Comparison of ENCODE assay signal across 8 mouse cellular contexts in the genomic region with DNA sequence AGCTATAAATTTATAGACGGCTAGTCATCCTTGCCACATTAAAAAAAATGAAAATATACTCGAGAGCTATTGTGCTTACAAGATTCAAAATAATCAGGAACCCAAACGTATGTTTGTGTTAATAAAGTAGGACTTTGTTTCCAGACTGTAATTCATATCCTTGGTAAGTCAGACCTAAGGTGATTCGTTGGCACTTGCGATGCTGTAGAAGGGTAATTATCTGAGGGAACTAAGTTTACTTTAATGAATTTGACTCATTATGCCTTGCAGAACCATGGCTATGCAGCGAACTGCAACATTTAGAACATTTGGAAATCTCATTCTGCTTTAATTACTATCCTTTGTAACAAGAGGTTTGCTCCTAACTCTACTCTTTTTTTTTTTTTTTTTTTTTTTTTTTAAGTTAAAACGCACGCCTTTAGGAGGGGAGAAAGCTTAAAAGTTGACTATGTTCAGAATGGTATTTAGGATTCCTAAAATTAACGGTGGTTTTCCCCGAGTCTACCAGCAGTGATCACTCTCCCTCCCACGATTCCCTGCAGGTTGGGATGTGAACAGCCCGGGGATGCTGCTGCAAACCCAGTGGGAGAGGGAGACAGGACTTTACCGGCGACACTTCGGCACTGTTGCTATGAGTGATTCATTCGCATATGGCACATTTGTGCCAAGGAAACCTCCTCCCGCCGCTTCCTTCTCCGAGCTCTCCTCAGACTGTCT. TPM values are rescaled to one million over a fixed set of nuclear protein-coding genes. Genes with fewer than 3 reads are reported as not detected.
A peak's percentile ranks its signal among the peaks of the same experiment; 100 is the strongest.
DNase-seq lines count a peak whose midpoint lies in the region; ATAC-seq and TF ChIP-seq lines count a peak whose summit lies in the region.

No protein-coding gene starts in this region.

- intact Hi-C loops in heart, postnatal 25 days (cut with DNase I): loop anchor here (5.0 kb wide), 2 partner anchors 111 to 684 kb away; a partner anchor contains a TSS

- ATAC-seq in CD4-positive, CD25-positive, alpha-beta regulatory T cell, adult 4 months: peak; percentile 26
- ATAC-seq in forebrain, embryonic 13.5 days: peak; percentile 72
- peak; percentile 31 for ATAC-seq in liver, postnatal 0 days

- peak overlapping the region; percentile 98 for H3K27ac ChIP-seq in heart, embryonic 10.5 days
- peak overlapping the region; percentile 98 for H3K27ac ChIP-seq in forebrain, embryonic 13.5 days
- H3K27ac ChIP-seq in liver, postnatal 0 days (ENCODE audit: low read depth): peak overlapping the region; percentile 95

- H3K4me3 ChIP-seq in heart, embryonic 10.5 days: peak overlapping the region; percentile 93
- peak overlapping the region; percentile 82 for H3K4me3 ChIP-seq in forebrain, embryonic 13.5 days
- H3K4me3 ChIP-seq in liver, postnatal 0 days (ENCODE audit: low read depth, low read length): peak overlapping the region; percentile 89

- H3K4me2 ChIP-seq in forebrain, embryonic 13.5 days: peak overlapping the region; percentile 84
- peak overlapping the region; percentile 95 for H3K4me2 ChIP-seq in liver, postnatal 0 days (ENCODE audit: low read depth, low read length)

- H3K9me3 ChIP-seq in heart, embryonic 10.5 days: no peaks in the 10 kb centered on the region
- no peaks in the 10 kb centered on the region for H3K9me3 ChIP-seq in forebrain, embryonic 13.5 days (replicated peaks)
- H3K9me3 ChIP-seq in liver, postnatal 0 days (ENCODE audit: low read length): no peaks in the 10 kb centered on the region

- no peaks in the 10 kb centered on the region for H3K27me3 ChIP-seq in heart, embryonic 10.5 days (ENCODE audit: insufficient read depth, poor library complexity, severe bottlenecking)
- no peaks in the 10 kb centered on the region for H3K27me3 ChIP-seq in forebrain, embryonic 13.5 days
- H3K27me3 ChIP-seq in liver, postnatal 0 days (ENCODE audit: insufficient read depth, low read length): no peaks in the 10 kb centered on the region

- no peak for TF ChIP-seq CTCF in liver, postnatal 0 days (IDR thresholded peaks at IDR 0.05; ENCODE audit: low read depth)

- H3K36me3 ChIP-seq in heart, embryonic 10.5 days: no peaks in the 10 kb centered on the region
- H3K36me3 ChIP-seq in forebrain, embryonic 13.5 days (ENCODE audit: poor library complexity, severe bottlenecking): no peaks in the 10 kb centered on the region
- H3K36me3 ChIP-seq in liver, postnatal 0 days (replicated peaks; ENCODE audit: insufficient read depth, low read length): no peaks in the 10 kb centered on the region

- peak overlapping the region; percentile 91 for H3K9ac ChIP-seq in forebrain, embryonic 13.5 days
- H3K9ac ChIP-seq in liver, postnatal 0 days (replicated peaks): peak overlapping the region; percentile 76

- WGBS in heart, embryonic 10.5 days: 15% methylated on average over 19 of the region's 19 CpGs
- WGBS in forebrain, embryonic 13.5 days: 11% methylated on average over 19 of the region's 19 CpGs
- WGBS in liver, postnatal 0 days (ENCODE audit: insufficient replicate concordance): 17% methylated on average over 19 of the region's 19 CpGs

- TF ChIP-seq EP300 in liver, postnatal 0 days (IDR thresholded peaks at IDR 0.05; ENCODE audit: low read depth): no peak

- peaks cover 10% of the 10 kb centered on the region; the same call in 1 of the 2 replicates for H3K4me1 ChIP-seq in heart, embryonic 10.5 days
- H3K4me1 ChIP-seq in forebrain, embryonic 13.5 days: peaks cover 36% of the 10 kb centered on the region
- peaks cover 12% of the 10 kb centered on the region for H3K4me1 ChIP-seq in liver, postnatal 0 days (ENCODE audit: insufficient read depth)

- DNase-seq in heart, embryonic 10.5 days (ENCODE audit: low spot score): no peak
- DNase-seq in heart, postnatal 25 days (ENCODE audit: low spot score): no peak
- no peak for DNase-seq in liver, postnatal 0 days
- no peak for DNase-seq in yolk sac, embryonic 10.5 days (ENCODE audit: low spot score)
- DNase-seq in frontal cortex, postnatal 10 days (ENCODE audit: low spot score in 2 of 2): no peak
- DNase-seq in spleen, adult 12 weeks (ENCODE audit: low spot score): no peak

RNA-seq across cellular contexts. Expression of a gene that starts 3.6 kb away (rescaled TPM):
- 18.4 and 18.5 TPM in 2 replicates for polyA plus RNA-seq in heart, embryonic 10.5 days (2016; fragmentation: Nextera tagmentation; extraction: Ambion mirVana)
- 10 to 100 TPM; 61.1 to 63.8 TPM for total RNA-seq in heart, postnatal 25 days (2021)
- polyA plus RNA-seq in CD4-positive, CD25-positive, alpha-beta regulatory T cell, adult 4 months (2017; shearing (Covaris generic)): 1 to 10 TPM; 3.0 to 5.6 TPM
- polyA plus RNA-seq in forebrain, embryonic 13.5 days (2015; fragmentation: Nextera tagmentation; extraction: Ambion mirVana): 9.9 and 10.2 TPM in 2 replicates
- polyA plus RNA-seq in liver, postnatal 0 days (2015; fragmentation: Nextera tagmentation; extraction: Ambion mirVana): 1.2 and 1.6 TPM in 2 replicates
